Mouse (Mus musculus): ENCODE results near the gene Rnf145.

DNA sequence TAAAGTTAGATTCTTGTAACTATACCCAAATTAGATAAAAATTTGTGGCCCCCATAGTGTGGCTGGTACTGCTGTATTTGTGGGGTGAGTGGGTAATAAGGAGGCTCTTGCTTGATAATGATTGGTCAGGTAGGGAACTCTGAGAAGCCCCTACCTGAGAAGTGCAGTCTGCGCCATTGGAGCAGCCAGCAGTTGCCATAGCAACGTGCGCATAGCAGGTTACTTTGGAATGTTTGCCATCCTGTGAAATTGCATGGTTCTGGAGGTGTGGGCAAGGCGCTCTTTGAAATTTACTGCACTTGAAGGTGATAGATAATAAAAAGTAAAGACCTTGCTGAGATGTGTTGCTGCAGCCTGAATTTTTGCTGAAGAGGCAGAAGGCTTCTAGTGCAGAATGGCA is 35.6 kb downstream of the Rnf145 start:
- TF ChIP-seq CTCF (IDR thresholded peaks at IDR 0.05; ENCODE audit: low read depth) (no peak), EP300 (IDR thresholded peaks at IDR 0.05; ENCODE audit: low read depth) (no peak)

Measured in heart, postnatal 0 days (tissue).